Mouse (Mus musculus) cerebellum, adult 11 months (tissue): ENCODE results near the gene Etnk2.

Experiments
- DNase-seq: peaks from one replicate; pipeline ENCODE4 v3.0.0; 2022

Gene Etnk2

GRCm38 (mm10) chr1:133383157-133383783, 19.9 kb downstream of the Etnk2 start:
- no peak for DNase-seq

- DNase-seq = peak; percentile 15
Measured at GRCm38 (mm10) chr1:133385506-133385905, 22.1 kb downstream of the Etnk2 start.

- no peak for DNase-seq
Measured at GRCm38 (mm10) chr1:133386209-133386608, 22.8 kb downstream of the Etnk2 start.

GRCm38 (mm10) chr1:133387539-133388268, 24.3 kb downstream of the Etnk2 start:
- no peak for DNase-seq

GRCm38 (mm10) chr1:133394702-133395101, 31.3 kb downstream of the Etnk2 start:
- DNase-seq = no peak

GRCm38 (mm10) chr1:133396693-133397092, 33.3 kb downstream of the Etnk2 start:
- DNase-seq = no peak

GRCm38 (mm10) chr1:133397094-133397482, 33.7 kb downstream of the Etnk2 start:
- DNase-seq = no peak

- no peak for DNase-seq
Measured at GRCm38 (mm10) chr1:133397483-133398237, 34.3 kb downstream of the Etnk2 start.

- no peak for DNase-seq
Measured at GRCm38 (mm10) chr1:133400014-133400725, 36.8 kb downstream of the Etnk2 start.

- no peak for DNase-seq
Measured at GRCm38 (mm10) chr1:133404005-133404404, 40.6 kb downstream of the Etnk2 start.

GRCm38 (mm10) chr1:133406614-133407013, 43.2 kb downstream of the Etnk2 start:
- DNase-seq = no peak

- DNase-seq = no peak
Measured at GRCm38 (mm10) chr1:133407436-133407835, 44.1 kb downstream of the Etnk2 start.

GRCm38 (mm10) chr1:133408321-133408720, 44.9 kb downstream of the Etnk2 start:
- no peak for DNase-seq

- no peak for DNase-seq
Measured at GRCm38 (mm10) chr1:133408880-133409516, 45.6 kb downstream of the Etnk2 start.

- DNase-seq = no peak
Measured at GRCm38 (mm10) chr1:133409786-133410185, 46.4 kb downstream of the Etnk2 start.

- no peak for DNase-seq
Measured at GRCm38 (mm10) chr1:133411506-133412147, 48.3 kb downstream of the Etnk2 start.

GRCm38 (mm10) chr1:133412941-133413340, 49.6 kb downstream of the Etnk2 start:
- no peak for DNase-seq

- DNase-seq = no peak
Measured at GRCm38 (mm10) chr1:133415086-133415485, 51.7 kb downstream of the Etnk2 start.

GRCm38 (mm10) chr1:133415505-133415904, 52.1 kb downstream of the Etnk2 start:
- DNase-seq = no peak

GRCm38 (mm10) chr1:133416472-133416871, 53.1 kb downstream of the Etnk2 start:
- no peak for DNase-seq

GRCm38 (mm10) chr1:133417113-133417512, 53.7 kb downstream of the Etnk2 start:
- no peak for DNase-seq

GRCm38 (mm10) chr1:133417539-133417938, 54.2 kb downstream of the Etnk2 start:
- no peak for DNase-seq
